Mouse (Mus musculus) hindbrain, postnatal 0 days (tissue): ENCODE measurements around the gene Rom1. TPM values are rescaled to one million over a fixed set of nuclear protein-coding genes. Genes with fewer than 3 reads are reported as not detected.

Source experiments
- ATAC-seq: fragments of 200-750 bp; cut with Nextera tagmentation; 2 replicates; pipeline ENCODE4 v1.8.0; 2017; ENCODE audit warnings: mild to moderate bottlenecking, moderate TSS enrichment, moderate library complexity
- DNase-seq: peaks from one replicate; pipeline ENCODE4 v3.0.0-alpha.2; 2015; ENCODE audit warnings: low spot score
- H3K27ac ChIP-seq: fragments of 300-500 bp; sonication (generic); 2 replicates; pipeline ENCODE4 v1.5.1; 2014; ENCODE audit warnings: mild to moderate bottlenecking
- H3K27me3 ChIP-seq: fragments of 300-500 bp; sonication (generic); 2 replicates; pipeline ENCODE4 v1.6.1; 2014; ENCODE audit warnings: low read length, mixed read lengths; ENCODE audit not compliant: insufficient read depth
- H3K36me3 ChIP-seq: fragments of 300-500 bp; sonication (generic); 2 replicates; pipeline ENCODE4 v1.6.1; 2014; ENCODE audit warnings: low read length, mixed read lengths; ENCODE audit not compliant: insufficient read depth
- H3K4me1 ChIP-seq: fragments of 300-500 bp; sonication (generic); 2 replicates; pipeline ENCODE4 v1.6.1; 2014; ENCODE audit warnings: antibody characterized with exemption, low read length, mixed read lengths; ENCODE audit not compliant: insufficient read depth
- H3K4me2 ChIP-seq: fragments of 300-500 bp; sonication (generic); 2 replicates; pipeline ENCODE4 v1.6.1; 2014; ENCODE audit warnings: low read depth, mild to moderate bottlenecking, low read length, moderate library complexity, mixed read lengths
- H3K4me3 ChIP-seq: fragments of 300-500 bp; sonication (generic); 2 replicates; pipeline ENCODE4 v1.5.1; 2014; ENCODE audit warnings: low read length
- H3K9ac ChIP-seq: fragments of 300-500 bp; sonication (generic); replicated peaks from 2 replicates; pipeline ENCODE4 v1.6.1; 2014; ENCODE audit warnings: mild to moderate bottlenecking, low read length, moderate library complexity, mixed read lengths
- H3K9me3 ChIP-seq: fragments of 300-500 bp; sonication (generic); 2 replicates; pipeline ENCODE4 v1.6.1; 2016; ENCODE audit warnings: low read length, mixed read lengths
- CTCF ChIP-seq: IDR thresholded peaks from 2 replicates; pipeline ENCODE4 v1.5.1; 2016; ENCODE audit warnings: antibody characterized with exemption, control low read depth, low read depth
- WGBS: fragments of 180-500 bp; shearing (Covaris S2); extraction: QIAGEN DNeasy Blood & Tissue Kit; methylation state at CpG from one replicate; pipeline ENCODE4 v1.1.7; 2014; 5-methylcytosine and 5-hydroxymethylcytosine counted together
- polyA plus RNA-seq: library from polyadenylated mRNA; unstranded; fragments of >200 nt; fragmentation: Nextera tagmentation; extraction: Ambion mirVana; gene quantifications from 2 replicates; pipeline ENCODE4 v1.2.1, GENCODE M21; 2015
- total RNA-seq: library from RNA; depleted of rRNA; stranded (reverse); fragments of >200 nt; gene quantifications from 2 replicates; pipeline ENCODE4 v1.2.3, GENCODE M21; 2014

Gene Rom1
- total and polyA plus RNA-seq, 2 experiments from 2014 or later: 4.0 to 5.7 TPM

DNA sequence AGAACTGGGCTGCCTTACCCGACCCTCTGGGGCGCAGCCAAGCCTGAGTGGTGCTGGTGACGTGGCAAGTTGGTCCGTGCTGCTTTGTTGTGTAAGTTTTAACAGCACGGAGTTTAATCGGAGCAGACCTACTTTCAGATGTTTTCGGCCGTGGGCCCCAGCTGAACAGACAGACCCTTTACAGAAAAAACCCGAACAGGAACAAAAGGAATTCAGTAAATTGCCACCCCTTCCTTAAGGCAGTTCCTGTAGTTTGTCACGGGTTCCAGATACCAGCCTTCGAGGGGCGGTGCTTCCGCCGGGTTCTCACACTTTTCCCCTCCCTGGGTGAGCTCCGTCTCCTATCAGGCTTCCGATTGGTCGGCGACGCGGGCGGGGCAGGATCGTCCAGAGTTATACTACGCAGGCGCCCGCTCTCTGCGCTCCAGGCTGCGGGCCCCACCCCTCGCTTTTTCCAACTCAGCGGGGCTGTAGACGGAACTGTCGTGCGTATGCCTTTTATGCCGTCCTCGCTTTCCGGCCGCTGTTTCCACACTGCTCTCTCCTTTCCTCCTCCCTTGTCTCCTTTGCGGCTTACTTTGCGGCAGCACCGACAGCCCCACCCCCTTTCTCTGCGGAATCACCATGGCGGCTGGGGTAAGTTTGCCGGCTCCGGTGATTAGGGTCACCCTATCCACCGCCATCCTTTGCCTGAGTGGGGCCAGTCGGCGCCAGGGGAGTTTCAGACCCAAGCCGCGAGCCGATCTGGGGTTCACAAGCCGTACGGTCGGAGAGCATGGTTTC, 37.6 kb upstream of the Rom1 start, which contains the start of gene Eef1g:
TSS of gene Eef1g (plus strand) at position 452 of the 783 bp plus-strand sequence.
- peaks cover 53% of the 10 kb centered on the region for H3K36me3 ChIP-seq
- H3K4me3 ChIP-seq: peak within 1 kb of the TSS; percentile 80
- peak within 1 kb of the TSS; percentile 86 for H3K27ac ChIP-seq
- TF ChIP-seq CTCF: no peak
- H3K9me3 ChIP-seq: no peaks in the 10 kb centered on the region
- no peaks in the 10 kb centered on the region for H3K27me3 ChIP-seq
- peak within 1 kb of the TSS; percentile 86 for H3K4me2 ChIP-seq
- peak within 1 kb of the TSS; percentile 86 for H3K9ac ChIP-seq
- under 1% methylated on average over 52 of the region's 52 CpGs for WGBS
- DNase-seq: peak; percentile 99
- peaks cover 6% of the 10 kb centered on the region; the same call in 1 of the 2 replicates for H3K4me1 ChIP-seq
- peak; percentile 99 for ATAC-seq

DNA sequence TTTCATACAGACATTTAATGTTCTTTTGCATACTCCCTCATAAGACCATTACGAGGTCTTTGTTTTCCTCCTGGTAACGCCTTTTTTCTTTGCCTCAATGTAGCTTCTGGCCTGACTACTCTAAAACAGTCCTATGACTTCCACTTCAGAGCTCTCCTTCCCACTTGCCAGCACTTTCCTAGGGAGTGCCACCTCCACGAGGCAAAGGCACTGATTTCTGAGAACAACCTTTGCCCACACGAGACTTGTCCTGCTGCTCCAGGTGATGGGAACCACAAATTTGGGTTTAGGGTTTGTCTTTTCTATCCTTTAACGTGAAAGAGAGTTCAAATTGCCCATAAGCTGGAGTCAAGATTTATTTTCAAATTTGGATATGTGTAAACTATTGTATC, 37.0 kb upstream of the Rom1 start:
- no peak for TF ChIP-seq CTCF
- Histone ChIP-seq H3K27me3 (no peaks in the 10 kb centered on the region), H3K9me3 (no peaks in the 10 kb centered on the region), H3K27ac (peak overlapping the region; percentile 76), H3K4me2 (peak overlapping the region; percentile 86), H3K36me3 (peaks cover 50% of the 10 kb centered on the region), H3K4me3 (peak overlapping the region; percentile 80), H3K9ac (peak overlapping the region; percentile 54), H3K4me1 (peaks cover 6% of the 10 kb centered on the region; the same call in 1 of the 2 replicates)
- ATAC-seq (no peak), DNase-seq (no peak)
- 41% methylated on average over 5 of the region's 5 CpGs for WGBS

DNA sequence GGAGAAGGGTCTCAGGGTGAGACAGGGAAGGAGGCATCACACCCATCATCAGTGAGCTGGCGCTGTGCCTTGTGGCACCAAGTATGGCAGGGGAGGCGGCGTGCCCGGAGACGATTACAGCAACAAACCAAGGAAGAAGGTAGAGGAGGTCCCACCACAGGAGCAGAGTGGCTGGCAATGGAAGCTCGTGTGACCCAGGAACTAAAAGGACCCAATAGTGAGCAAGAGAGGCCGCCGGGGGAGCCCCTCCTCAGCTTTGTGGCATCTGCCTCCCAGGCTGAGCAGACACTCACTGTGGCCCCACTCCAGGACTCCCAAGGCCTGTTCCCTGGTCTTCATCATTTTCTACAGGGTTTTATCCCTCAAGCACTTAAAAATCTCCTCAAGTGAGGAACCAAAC, 36.6 kb upstream of the Rom1 start:
- no peaks in the 10 kb centered on the region for H3K9me3 ChIP-seq
- peak overlapping the region; percentile 54; the same call in 1 of the 2 replicates for H3K9ac ChIP-seq
- H3K27me3 ChIP-seq: no peaks in the 10 kb centered on the region
- TF ChIP-seq CTCF: no peak
- peak overlapping the region; percentile 76 for H3K27ac ChIP-seq
- peaks cover 46% of the 10 kb centered on the region for H3K36me3 ChIP-seq
- no peak overlapping the region for H3K4me3 ChIP-seq
- no peak for DNase-seq
- peak overlapping the region; percentile 86; the same call in 1 of the 2 replicates for H3K4me2 ChIP-seq
- H3K4me1 ChIP-seq: peaks cover 6% of the 10 kb centered on the region; the same call in 1 of the 2 replicates
- WGBS: 71% methylated on average over 8 of the region's 8 CpGs
- no peak for ATAC-seq

DNA sequence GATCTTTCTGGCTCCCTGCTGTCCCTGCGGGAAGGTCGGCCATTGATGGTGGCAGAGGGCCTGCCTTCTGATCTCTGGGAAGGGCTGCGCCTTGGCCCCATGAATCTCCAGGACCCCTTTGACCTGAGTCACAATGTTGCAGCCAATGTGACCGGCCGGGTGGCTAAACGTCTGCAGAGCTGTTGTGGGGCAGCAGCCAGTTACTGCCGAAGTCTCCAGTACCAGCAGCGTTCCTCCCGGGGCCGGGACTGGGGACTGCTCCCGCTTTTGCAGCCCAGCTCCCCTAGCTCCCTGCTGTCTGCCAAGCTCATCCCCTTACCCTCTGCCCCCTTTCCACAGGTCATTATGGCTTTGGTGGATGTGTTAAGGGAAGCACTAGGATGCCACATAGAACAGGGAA, 35.9 kb upstream of the Rom1 start:
- Histone ChIP-seq H3K4me1 (peaks cover 6% of the 10 kb centered on the region; the same call in 1 of the 2 replicates), H3K4me3 (no peak overlapping the region), H3K4me2 (no peak overlapping the region), H3K36me3 (peaks cover 48% of the 10 kb centered on the region), H3K27ac (no peak overlapping the region), H3K9me3 (no peaks in the 10 kb centered on the region), H3K27me3 (no peaks in the 10 kb centered on the region), H3K9ac (no peak overlapping the region)
- no peak for TF ChIP-seq CTCF
- ATAC-seq (no peak), DNase-seq (no peak)
- WGBS: 82% methylated on average over 11 of the region's 11 CpGs

DNA sequence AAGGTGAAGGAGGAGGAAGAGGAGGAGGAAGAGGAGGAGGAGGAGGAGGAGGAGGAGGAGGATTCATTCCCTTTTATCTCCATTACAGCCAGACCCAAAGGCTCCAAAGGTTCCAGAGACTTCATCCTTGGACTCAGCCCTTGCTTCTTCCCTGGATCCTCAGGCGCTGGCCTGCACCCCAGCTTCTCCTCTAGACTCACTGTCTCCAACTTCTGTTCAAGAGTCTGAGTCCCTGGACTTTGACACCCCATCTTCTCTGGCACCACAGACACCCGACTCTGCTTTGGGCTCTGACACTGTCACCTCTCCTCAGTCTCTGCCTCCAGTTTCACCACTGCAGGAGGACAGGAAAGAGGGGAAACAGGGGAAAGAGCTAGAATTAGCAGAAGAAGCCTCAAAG, 33.1 kb upstream of the Rom1 start:
- no peak overlapping the region for H3K9ac ChIP-seq
- no peaks in the 10 kb centered on the region for H3K27me3 ChIP-seq
- no peaks in the 10 kb centered on the region for H3K9me3 ChIP-seq
- H3K27ac ChIP-seq: no peak overlapping the region
- no peak for TF ChIP-seq CTCF
- H3K4me1 ChIP-seq: peaks cover 3% of the 10 kb centered on the region; the same call in 1 of the 2 replicates
- no peak for ATAC-seq
- H3K4me2 ChIP-seq: no peak overlapping the region
- WGBS: 90% methylated on average over 2 of the region's 2 CpGs
- no peak overlapping the region for H3K4me3 ChIP-seq
- H3K36me3 ChIP-seq: peaks cover 61% of the 10 kb centered on the region
- no peak for DNase-seq

DNA sequence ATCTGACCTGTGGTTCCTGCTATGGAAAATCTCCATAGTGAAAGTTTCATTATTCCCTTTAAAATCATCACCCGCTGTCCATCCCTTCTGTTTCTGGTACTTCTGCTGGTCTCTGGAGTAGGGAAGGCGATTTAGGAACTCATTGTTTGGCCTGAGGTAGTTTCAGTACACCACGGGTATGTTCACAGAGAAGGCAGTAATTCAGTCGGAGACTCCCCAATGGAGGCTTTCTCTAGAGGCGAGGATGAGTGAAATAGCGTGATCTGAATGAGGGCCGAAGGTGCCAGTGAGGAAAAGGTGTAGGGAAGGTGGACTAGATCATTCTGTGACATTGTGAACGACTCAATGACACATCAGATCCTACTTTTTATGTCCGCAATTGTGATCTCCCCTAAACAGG, 25.0 kb upstream of the Rom1 start:
- ATAC-seq: no peak
- Histone ChIP-seq H3K4me2 (peak overlapping the region; percentile 89), H3K9me3 (no peaks in the 10 kb centered on the region), H3K27me3 (no peaks in the 10 kb centered on the region), H3K27ac (peak overlapping the region; percentile 88), H3K4me1 (0 out of 2 replicates have a peak, but pooled peaks cover 12% of the 10 kb centered on the region), H3K4me3 (peak overlapping the region; percentile 67), H3K36me3 (peaks cover 24% of the 10 kb centered on the region), H3K9ac (peak overlapping the region; percentile 69)
- no peak for DNase-seq
- 8% methylated on average over 9 of the region's 9 CpGs for WGBS
- no peak for TF ChIP-seq CTCF
